18 mouse cellular contexts compared by ENCODE assay signal in the genomic region with DNA sequence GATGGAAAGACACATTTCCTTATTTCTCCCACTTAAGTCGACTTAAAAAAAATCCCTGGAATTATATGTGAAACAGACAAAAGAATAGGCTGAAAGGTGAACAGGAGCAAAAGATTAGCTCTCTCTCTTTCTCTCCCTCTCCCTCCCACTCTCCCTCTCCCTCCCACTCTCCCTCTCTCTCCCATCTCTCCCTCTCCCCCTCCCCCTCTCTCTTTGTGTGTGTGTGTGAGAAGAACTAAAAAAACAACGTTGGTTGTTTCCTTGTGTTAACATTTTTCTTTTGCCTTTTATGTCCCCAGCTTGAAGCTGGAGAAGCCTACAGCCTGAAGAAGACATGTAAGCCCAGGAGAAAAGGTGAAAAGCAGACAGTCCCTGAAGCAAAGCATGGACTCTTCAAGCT.
"Had no signal": no experiment of that assay in that cellular context is flagged by ENCODE, and none has a peak within 500 bp of the region (broad histone marks: within the 10 kb centered on the region; RNA-seq: fewer than 3 reads in every experiment).

No protein-coding gene starts in this region.

- H3K27me3 ChIP-seq: liver, embryonic 13.5 days; lung, embryonic 15.5 days; midbrain, embryonic 15.5 days; neural tube, embryonic 12.5 days had no signal

- H3K36me3 ChIP-seq: liver, embryonic 13.5 days; liver, embryonic 15.5 days; lung, embryonic 15.5 days; midbrain, embryonic 15.5 days; neural tube, embryonic 12.5 days; stomach, embryonic 15.5 days had no signal

- H3K9me3 ChIP-seq: liver, embryonic 13.5 days; liver, embryonic 15.5 days; lung, embryonic 15.5 days; megakaryocyte, embryonic 14.5 days; midbrain, embryonic 15.5 days; neural tube, embryonic 12.5 days; stomach, embryonic 15.5 days had no signal

- H3K9ac ChIP-seq: liver, embryonic 13.5 days; liver, embryonic 15.5 days; liver, postnatal 0 days; lung, embryonic 15.5 days; midbrain, embryonic 15.5 days; neural tube, embryonic 12.5 days; stomach, embryonic 15.5 days had no signal

- H3K4me1 ChIP-seq: liver, embryonic 15.5 days; stomach, embryonic 15.5 days had no signal

- H3K4me3 ChIP-seq: liver, embryonic 13.5 days; liver, embryonic 15.5 days; lung, embryonic 15.5 days; megakaryocyte, embryonic 14.5 days; midbrain, embryonic 15.5 days; neural tube, embryonic 12.5 days; stomach, embryonic 15.5 days had no signal

- DNase-seq: liver, embryonic 13.5 days; liver, postnatal 0 days; lung, adult 2 months; lung, postnatal 14 days; lung, postnatal 36 days; right cerebral cortex, postnatal 14 days; thymus, adult 2 months; thymus, postnatal 25 days; thymus, postnatal 4 days had no signal

- H3K27ac ChIP-seq: liver, embryonic 13.5 days; liver, embryonic 15.5 days; lung, embryonic 15.5 days; macrophage; midbrain, embryonic 15.5 days; neural tube, embryonic 12.5 days; stomach, embryonic 15.5 days; stomach, postnatal 0 days had no signal

- H3K4me2 ChIP-seq: liver, embryonic 13.5 days; liver, embryonic 15.5 days; lung, embryonic 15.5 days; midbrain, embryonic 15.5 days; neural tube, embryonic 12.5 days; stomach, embryonic 15.5 days had no signal

- ATAC-seq: liver, postnatal 0 days; lung, postnatal 0 days; midbrain, embryonic 15.5 days had no signal
